Mouse (Mus musculus): ENCODE measurements at regions not wholly inside any gene's neighbourhood (a gene's known extent, or its start where the extent isn't known, plus 50 kb on each side); places are given as distances from the start of the nearest gene placed in this dataset.

GRCm38 (mm10) chr15:26195576-26195975 lies 113.3 kb upstream of the March11 start:
- TF ChIP-seq CTCF (IDR thresholded peaks at IDR 0.05; ENCODE audit: low read depth) (no peak), EP300 (IDR thresholded peaks at IDR 0.05; ENCODE audit: low read depth) (no peak)
